Mouse (Mus musculus) embryonic facial prominence, embryonic 12.5 days (tissue): ENCODE measurements around the gene Ankrd12. TPM values are rescaled to one million over a fixed set of nuclear protein-coding genes. Genes with fewer than 3 reads are reported as not detected.

Source experiments
- ATAC-seq: fragments of 200-750 bp; cut with Nextera tagmentation; 2 replicates; pipeline ENCODE4 v1.8.0; 2017; ENCODE audit not compliant: insufficient number of reproducible peaks, insufficient read depth, low FRiP score, low TSS enrichment
- H3K27ac ChIP-seq: fragments of 300-500 bp; sonication (generic); 2 replicates; pipeline ENCODE4 v1.5.1; 2016; ENCODE audit warnings: mild to moderate bottlenecking
- H3K27me3 ChIP-seq: fragments of 300-500 bp; sonication (generic); 2 replicates; pipeline ENCODE4 v1.6.1; 2016; ENCODE audit warnings: mild to moderate bottlenecking, moderate library complexity
- H3K36me3 ChIP-seq: fragments of 300-500 bp; sonication (generic); 2 replicates; pipeline ENCODE4 v1.6.1; 2016; ENCODE audit warnings: mild to moderate bottlenecking
- H3K4me1 ChIP-seq: fragments of 300-500 bp; sonication (generic); 2 replicates; pipeline ENCODE4 v1.6.1; 2016
- H3K4me2 ChIP-seq: fragments of 300-500 bp; sonication (generic); replicated peaks from 2 replicates; pipeline ENCODE4 v1.6.1; 2016; ENCODE audit warnings: mild to moderate bottlenecking, moderate library complexity
- H3K4me3 ChIP-seq: fragments of 300-500 bp; sonication (generic); 2 replicates; pipeline ENCODE4 v1.5.1; 2016; ENCODE audit warnings: mild to moderate bottlenecking
- H3K9ac ChIP-seq: fragments of 300-500 bp; sonication (generic); 2 replicates; pipeline ENCODE4 v1.6.1; 2016; ENCODE audit warnings: mild to moderate bottlenecking, moderate library complexity
- H3K9me3 ChIP-seq: fragments of 300-500 bp; sonication (generic); 2 replicates; pipeline ENCODE4 v1.6.1; 2016; ENCODE audit warnings: mild to moderate bottlenecking, moderate library complexity
- WGBS: fragments of 180-500 bp; shearing (Covaris S2); methylation state at CpG from one replicate; pipeline ENCODE4 v1.1.7; 2016; 5-methylcytosine and 5-hydroxymethylcytosine counted together
- polyA plus RNA-seq: library from polyadenylated mRNA; unstranded; fragments of >200 nt; fragmentation: Nextera tagmentation; extraction: Ambion mirVana; gene quantifications from 2 replicates; pipeline ENCODE4 v1.2.1, GENCODE M21; 2016

Ankrd12 gene
- polyA plus RNA-seq, 1 experiment from 2014 or later = 37.5 TPM

GRCm38 (mm10) chr17:65959011-65959410, 117.9 kb downstream of the Ankrd12 start:
- 69% methylated on average over 3 of the region's 3 CpGs for WGBS
- ATAC-seq = no peak
- Histone ChIP-seq H3K9me3 (no peaks in the 10 kb centered on the region), H3K27me3 (no peaks in the 10 kb centered on the region), H3K4me3 (no peak overlapping the region), H3K36me3 (no peaks in the 10 kb centered on the region), H3K27ac (no peak overlapping the region), H3K4me1 (peaks cover 5% of the 10 kb centered on the region; the same call in 1 of the 2 replicates), H3K4me2 (no peak overlapping the region), H3K9ac (no peak overlapping the region)

GRCm38 (mm10) chr17:65958366-65958765, 118.5 kb downstream of the Ankrd12 start:
- Histone ChIP-seq H3K4me2 (no peak overlapping the region), H3K4me3 (no peak overlapping the region), H3K9ac (no peak overlapping the region), H3K27ac (no peak overlapping the region), H3K4me1 (peaks cover 5% of the 10 kb centered on the region; the same call in 1 of the 2 replicates), H3K27me3 (no peaks in the 10 kb centered on the region), H3K9me3 (no peaks in the 10 kb centered on the region), H3K36me3 (no peaks in the 10 kb centered on the region)
- WGBS = 80% methylated on average over 1 of the region's 1 CpGs
- no peak for ATAC-seq

- Histone ChIP-seq H3K9ac (no peak overlapping the region), H3K4me3 (no peak overlapping the region), H3K27me3 (no peaks in the 10 kb centered on the region), H3K27ac (no peak overlapping the region), H3K4me1 (peaks cover 5% of the 10 kb centered on the region; the same call in 1 of the 2 replicates), H3K36me3 (no peaks in the 10 kb centered on the region), H3K9me3 (no peaks in the 10 kb centered on the region), H3K4me2 (no peak overlapping the region)
- no peak for ATAC-seq
- WGBS = 81% methylated on average over 8 of the region's 8 CpGs
These were observed 119.0 kb downstream of the Ankrd12 start for GRCm38 (mm10) chr17:65957782-65958325.

GRCm38 (mm10) chr17:65956993-65957781, 119.7 kb downstream of the Ankrd12 start:
- Histone ChIP-seq H3K4me2 (no peak overlapping the region), H3K9ac (no peak overlapping the region), H3K27ac (no peak overlapping the region), H3K9me3 (no peaks in the 10 kb centered on the region), H3K27me3 (no peaks in the 10 kb centered on the region), H3K4me1 (peaks cover 5% of the 10 kb centered on the region; the same call in 1 of the 2 replicates), H3K36me3 (no peaks in the 10 kb centered on the region), H3K4me3 (no peak overlapping the region)
- ATAC-seq = no peak
- 81% methylated on average over 14 of the region's 14 CpGs for WGBS

- Histone ChIP-seq H3K27ac (no peak overlapping the region), H3K9ac (no peak overlapping the region), H3K4me2 (no peak overlapping the region), H3K27me3 (no peaks in the 10 kb centered on the region), H3K9me3 (no peaks in the 10 kb centered on the region), H3K4me1 (peaks cover 5% of the 10 kb centered on the region; the same call in 1 of the 2 replicates), H3K36me3 (no peaks in the 10 kb centered on the region), H3K4me3 (no peak overlapping the region)
- 70% methylated on average over 3 of the region's 3 CpGs for WGBS
- ATAC-seq = no peak
These were observed 120.7 kb downstream of the Ankrd12 start for GRCm38 (mm10) chr17:65956140-65956539.

- no peak overlapping the region for H3K9ac ChIP-seq
- no peak overlapping the region for H3K4me3 ChIP-seq
- no peaks in the 10 kb centered on the region for H3K27me3 ChIP-seq
- no peaks in the 10 kb centered on the region for H3K36me3 ChIP-seq
- no peaks in the 10 kb centered on the region for H3K9me3 ChIP-seq
- no peak overlapping the region for H3K27ac ChIP-seq
- H3K4me2 ChIP-seq = no peak overlapping the region
- peaks cover 9% of the 10 kb centered on the region; the same call in 1 of the 2 replicates for H3K4me1 ChIP-seq
- ATAC-seq = no peak
- 61% methylated on average over 4 of the region's 4 CpGs for WGBS
These were observed 122.9 kb downstream of the Ankrd12 start for GRCm38 (mm10) chr17:65953959-65954358.

- Histone ChIP-seq H3K4me1 (peaks cover 4% of the 10 kb centered on the region; the same call in 1 of the 2 replicates), H3K36me3 (peaks cover 14% of the 10 kb centered on the region), H3K9me3 (no peaks in the 10 kb centered on the region), H3K4me3 (no peak overlapping the region), H3K27me3 (no peaks in the 10 kb centered on the region), H3K9ac (no peak overlapping the region), H3K4me2 (no peak overlapping the region), H3K27ac (no peak overlapping the region)
- WGBS = 88% methylated on average over 5 of the region's 5 CpGs
- ATAC-seq = no peak
These were observed 124.8 kb downstream of the Ankrd12 start for GRCm38 (mm10) chr17:65952083-65952482.

GRCm38 (mm10) chr17:65950622-65951404, 126.1 kb downstream of the Ankrd12 start, which contains the start of gene Twsg1:
TSS of gene Twsg1 (minus strand) at chr17:65951226.
- Histone ChIP-seq H3K9me3 (no peaks in the 10 kb centered on the region), H3K27me3 (no peaks in the 10 kb centered on the region), H3K9ac (peak within 1 kb of the TSS; percentile 92), H3K4me3 (peak within 1 kb of the TSS; percentile 94), H3K27ac (peak within 1 kb of the TSS; percentile 86), H3K4me2 (peak within 1 kb of the TSS; percentile 56), H3K36me3 (peaks cover 25% of the 10 kb centered on the region), H3K4me1 (peaks cover 4% of the 10 kb centered on the region; the same call in 1 of the 2 replicates)
- under 1% methylated on average over 87 of the region's 87 CpGs for WGBS
- ATAC-seq = peak; percentile 90

- peaks cover 4% of the 10 kb centered on the region; the same call in 1 of the 2 replicates for H3K4me1 ChIP-seq
- ATAC-seq = peak; percentile 25; the same call in 1 of the 2 replicates
- 31% methylated on average over 7 of the region's 7 CpGs for WGBS
- peaks cover 25% of the 10 kb centered on the region for H3K36me3 ChIP-seq
- H3K27ac ChIP-seq = no peak overlapping the region
- H3K27me3 ChIP-seq = no peaks in the 10 kb centered on the region
- peak overlapping the region; percentile 92 for H3K9ac ChIP-seq
- no peaks in the 10 kb centered on the region for H3K9me3 ChIP-seq
- H3K4me3 ChIP-seq = peak overlapping the region; percentile 94
- H3K4me2 ChIP-seq = peak overlapping the region; percentile 56
These were observed 126.7 kb downstream of the Ankrd12 start for GRCm38 (mm10) chr17:65950183-65950582.

GRCm38 (mm10) chr17:65947307-65947706, 129.6 kb downstream of the Ankrd12 start:
- H3K4me1 ChIP-seq = peaks cover 4% of the 10 kb centered on the region; the same call in 1 of the 2 replicates
- no peaks in the 10 kb centered on the region for H3K27me3 ChIP-seq
- no peak overlapping the region for H3K4me2 ChIP-seq
- no peak for ATAC-seq
- H3K27ac ChIP-seq = no peak overlapping the region
- no peak overlapping the region for H3K9ac ChIP-seq
- H3K9me3 ChIP-seq = no peaks in the 10 kb centered on the region
- 85% methylated on average over 8 of the region's 8 CpGs for WGBS
- H3K4me3 ChIP-seq = no peak overlapping the region
- H3K36me3 ChIP-seq = peaks cover 33% of the 10 kb centered on the region

GRCm38 (mm10) chr17:65945420-65945819, 131.5 kb downstream of the Ankrd12 start:
- H3K4me1 ChIP-seq = peaks cover 4% of the 10 kb centered on the region; the same call in 1 of the 2 replicates
- 96% methylated on average over 2 of the region's 2 CpGs for WGBS
- no peak for ATAC-seq
- H3K9ac ChIP-seq = no peak overlapping the region
- no peak overlapping the region for H3K4me3 ChIP-seq
- no peaks in the 10 kb centered on the region for H3K27me3 ChIP-seq
- peaks cover 33% of the 10 kb centered on the region for H3K36me3 ChIP-seq
- H3K27ac ChIP-seq = no peak overlapping the region
- no peaks in the 10 kb centered on the region for H3K9me3 ChIP-seq
- no peak overlapping the region for H3K4me2 ChIP-seq
